Mouse (Mus musculus): ENCODE measurements at regions not wholly inside any gene's neighbourhood (a gene's known extent, or its start where the extent isn't known, plus 50 kb on each side); places are given as distances from the start of the nearest gene placed in this dataset.

DNA sequence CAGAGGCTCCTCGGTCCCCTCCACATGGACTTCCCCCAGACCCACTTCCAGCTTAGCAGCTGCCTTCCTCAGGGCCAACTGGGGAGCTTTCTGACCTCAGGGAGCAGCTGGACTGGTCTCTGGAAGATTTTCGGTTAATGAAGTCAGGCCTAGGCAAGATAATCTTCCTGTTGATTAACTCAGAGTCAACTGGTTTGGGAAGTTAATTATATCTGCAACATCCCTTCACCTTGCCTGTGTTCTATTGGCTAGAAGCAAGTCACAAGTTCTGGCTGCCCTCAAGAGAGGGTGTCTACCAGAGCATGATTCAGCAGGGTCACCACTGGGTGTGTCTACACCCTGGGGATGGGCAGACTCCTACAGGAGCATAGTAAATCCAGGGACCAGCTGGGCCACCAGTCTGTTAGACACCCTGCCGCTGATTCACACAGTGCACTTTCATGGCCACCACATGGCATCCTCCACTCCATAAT is 53.9 kb upstream of the Maml3 start:
- DNase-seq, result peak in 1 of 2 experiments; percentile 22

- DNase-seq, result no peak
These were observed 56.8 kb upstream of the Maml3 start for GRCm38 (mm10) chr3:52161688-52162087.

- no peak for DNase-seq
These were observed 59.1 kb upstream of the Maml3 start for GRCm38 (mm10) chr3:52163990-52164389.

DNA sequence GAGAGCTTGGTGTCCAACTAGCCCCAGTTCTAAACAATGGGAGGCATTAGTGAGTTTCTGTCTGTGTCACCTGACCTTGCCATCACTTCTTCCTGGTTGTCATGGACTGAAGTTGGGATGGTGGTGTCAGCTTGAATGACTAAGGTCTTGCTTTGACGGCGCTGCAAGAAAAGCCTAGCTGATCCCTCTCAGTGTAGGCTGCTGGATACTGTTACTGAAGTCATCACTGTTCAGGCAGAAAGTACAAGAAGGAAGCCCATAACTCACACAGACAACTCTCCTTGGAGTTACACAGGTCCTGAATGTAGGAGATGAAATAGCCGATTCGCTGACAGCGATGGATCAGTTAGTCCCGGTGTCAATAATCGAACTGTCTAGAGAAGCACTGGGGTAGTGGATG is 62.5 kb upstream of the Maml3 start:
- no peak for DNase-seq

- no peak for DNase-seq
These were observed 66.0 kb upstream of the Maml3 start for GRCm38 (mm10) chr3:52170847-52171246.

DNA sequence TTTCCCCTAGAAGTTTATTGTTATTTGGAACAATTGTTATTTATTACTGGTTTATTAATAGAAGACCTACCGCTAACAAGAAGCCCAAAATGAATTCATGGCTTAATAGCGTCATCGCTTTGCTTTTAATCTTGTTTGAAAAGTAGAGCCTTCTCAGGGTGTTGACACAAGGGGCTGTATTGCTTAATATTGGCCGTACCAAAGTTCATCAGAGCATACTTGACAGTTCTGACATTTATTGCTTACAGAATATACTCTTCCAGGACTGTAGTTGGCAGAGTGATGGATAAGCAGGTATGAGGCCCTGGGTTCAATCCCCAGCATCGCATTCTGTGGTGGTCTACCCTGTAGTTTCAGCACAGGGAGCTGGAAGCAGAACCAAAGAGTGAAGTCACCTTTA is 66.4 kb upstream of the Maml3 start:
- no peak for DNase-seq

DNA sequence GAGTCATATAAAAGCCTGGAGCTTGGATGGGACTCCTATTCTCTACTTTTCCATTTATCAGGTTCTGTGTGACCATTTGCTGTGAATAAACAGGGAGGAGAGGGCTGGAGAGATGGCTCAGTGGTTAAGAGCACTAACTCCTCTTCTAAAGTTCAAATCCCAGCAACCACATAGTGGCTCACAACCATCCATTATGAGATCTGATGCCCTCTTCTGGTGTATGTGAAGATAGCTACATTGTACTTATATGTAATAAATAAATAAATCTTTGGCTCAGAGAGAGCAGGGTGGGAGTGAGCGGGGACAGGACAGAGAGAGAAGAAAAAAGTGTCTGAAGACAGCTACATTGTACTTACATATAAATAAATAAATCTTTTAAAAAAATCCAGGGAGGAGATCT is 68.6 kb upstream of the Maml3 start:
- DNase-seq, result no peak

GRCm38 (mm10) chr3:52176108-52176507 is 71.2 kb upstream of the Maml3 start:
- no peak for DNase-seq

- no peak for DNase-seq
These were observed 74.0 kb upstream of the Maml3 start for GRCm38 (mm10) chr3:52178851-52179250.

GRCm38 (mm10) chr3:52179686-52180085 is 74.8 kb upstream of the Maml3 start:
- peak; percentile 85 to 92 for DNase-seq

DNA sequence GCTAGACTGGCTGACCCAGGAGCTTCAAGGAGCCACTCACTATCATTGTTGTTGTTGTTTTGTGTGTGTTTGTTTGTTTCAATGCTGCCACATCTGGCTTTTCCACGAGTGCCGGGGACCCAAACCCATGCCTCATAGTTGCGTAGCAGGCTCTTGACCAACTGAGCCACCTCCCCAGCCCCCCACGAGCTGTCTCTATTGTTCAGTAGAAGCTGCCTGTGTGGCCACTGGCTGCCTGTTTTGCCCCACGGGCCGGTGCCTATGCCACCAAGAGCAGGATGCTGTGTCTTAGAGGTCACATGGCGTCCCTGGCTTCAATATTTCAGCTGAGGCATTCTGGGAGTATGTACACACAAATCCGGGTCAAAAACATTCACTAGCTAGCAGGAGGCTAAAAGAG is 75.4 kb upstream of the Maml3 start:
- DNase-seq, result peak; percentile 64 to 66

- DNase-seq, result peak; percentile 94 to 95
These were observed 75.9 kb upstream of the Maml3 start for GRCm38 (mm10) chr3:52180785-52181184.

- peak in 1 of 2 experiments; percentile 34 for DNase-seq
These were observed 76.6 kb upstream of the Maml3 start for GRCm38 (mm10) chr3:52181326-52182101.

DNA sequence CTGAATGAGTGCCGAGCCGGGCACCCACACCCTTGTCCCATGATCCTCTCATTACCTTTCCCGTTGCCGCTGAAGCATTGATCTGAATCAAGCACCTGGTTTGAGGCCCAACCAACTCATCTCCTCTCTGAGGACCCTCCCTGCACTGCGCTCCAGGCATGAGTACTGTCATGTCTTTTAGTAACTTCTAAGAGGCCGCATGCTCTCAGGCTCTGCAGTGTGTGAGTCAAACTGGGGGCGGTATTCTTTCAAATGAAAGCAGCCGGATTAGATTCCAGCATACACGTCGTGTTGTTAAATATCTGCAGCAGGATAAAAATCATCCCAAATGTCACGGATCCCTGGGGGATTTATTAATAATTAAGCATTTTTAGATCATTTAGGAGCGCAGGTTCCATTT is 79.4 kb upstream of the Maml3 start:
- no peak for DNase-seq

DNA sequence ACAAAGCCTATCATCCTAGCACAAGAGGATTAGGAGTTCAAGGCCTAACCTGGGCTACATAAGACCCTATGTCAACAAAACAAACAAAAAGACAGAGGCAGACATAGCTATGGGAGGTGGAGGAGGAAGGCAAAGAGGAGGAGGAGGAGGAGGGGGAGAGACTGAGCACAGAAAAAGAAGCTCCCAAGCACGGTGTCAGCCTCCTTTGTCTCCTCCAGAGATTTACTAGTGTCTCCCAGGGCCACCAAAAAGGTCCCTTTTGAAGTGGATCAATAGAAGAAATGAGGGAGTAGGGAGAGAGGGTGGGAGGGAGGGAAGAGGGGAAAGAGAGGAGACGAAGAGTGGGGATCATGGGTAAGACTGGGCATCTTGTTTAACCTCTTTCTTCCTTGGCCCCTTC is 80.5 kb upstream of the Maml3 start:
- no peak for DNase-seq

GRCm38 (mm10) chr3:52187401-52187801 is 80.7 kb upstream of the Foxo1 start:
- no peak for DNase-seq

GRCm38 (mm10) chr3:52188303-52188702 is 79.8 kb upstream of the Foxo1 start:
- no peak for DNase-seq

DNA sequence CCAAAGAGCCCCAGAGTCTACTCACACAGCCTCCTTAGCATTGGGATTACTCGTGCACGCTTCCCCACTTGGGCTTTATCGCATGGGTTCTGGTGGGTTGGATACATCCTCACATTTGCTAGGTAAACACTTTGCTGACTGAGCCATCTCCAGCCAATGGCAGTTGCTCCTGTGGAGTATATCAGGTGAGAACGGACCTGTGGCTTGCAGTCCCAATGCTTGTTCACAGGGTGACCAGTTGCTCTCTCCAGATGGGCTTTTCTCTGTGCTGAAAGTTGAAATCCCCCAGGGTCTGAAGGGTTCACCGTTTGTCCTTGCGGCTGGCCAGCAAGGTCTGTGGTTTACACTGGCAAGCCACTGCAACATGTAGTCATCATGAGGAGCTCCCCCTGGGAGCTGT is 79.1 kb upstream of the Foxo1 start:
- DNase-seq, result no peak

DNA sequence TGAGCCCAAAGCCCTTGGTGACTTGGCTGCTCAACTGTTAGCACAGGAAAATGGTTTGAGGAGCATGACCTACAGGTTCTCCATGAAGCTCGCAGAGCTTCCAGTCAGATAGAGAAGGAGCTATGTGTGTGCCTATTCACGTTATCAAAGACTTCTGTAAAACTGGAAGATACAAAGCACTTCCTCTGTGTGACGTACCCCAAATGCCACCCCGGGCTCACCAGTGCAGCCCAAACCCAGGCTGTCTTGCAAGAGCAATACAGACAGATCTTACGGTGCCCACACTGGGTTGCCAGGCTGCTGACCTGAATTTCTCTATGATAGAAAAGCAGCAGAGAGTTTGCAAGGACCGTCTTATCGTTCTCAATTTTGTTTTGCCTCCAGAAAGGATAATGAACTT is 78.1 kb upstream of the Foxo1 start:
- DNase-seq, result no peak

GRCm38 (mm10) chr3:52193026-52193425 is 75.1 kb upstream of the Foxo1 start:
- no peak for DNase-seq

- DNase-seq, result no peak
These were observed 73.9 kb upstream of the Foxo1 start for GRCm38 (mm10) chr3:52194216-52194615.

GRCm38 (mm10) chr3:52195486-52195885 is 72.7 kb upstream of the Foxo1 start:
- no peak for DNase-seq

DNA sequence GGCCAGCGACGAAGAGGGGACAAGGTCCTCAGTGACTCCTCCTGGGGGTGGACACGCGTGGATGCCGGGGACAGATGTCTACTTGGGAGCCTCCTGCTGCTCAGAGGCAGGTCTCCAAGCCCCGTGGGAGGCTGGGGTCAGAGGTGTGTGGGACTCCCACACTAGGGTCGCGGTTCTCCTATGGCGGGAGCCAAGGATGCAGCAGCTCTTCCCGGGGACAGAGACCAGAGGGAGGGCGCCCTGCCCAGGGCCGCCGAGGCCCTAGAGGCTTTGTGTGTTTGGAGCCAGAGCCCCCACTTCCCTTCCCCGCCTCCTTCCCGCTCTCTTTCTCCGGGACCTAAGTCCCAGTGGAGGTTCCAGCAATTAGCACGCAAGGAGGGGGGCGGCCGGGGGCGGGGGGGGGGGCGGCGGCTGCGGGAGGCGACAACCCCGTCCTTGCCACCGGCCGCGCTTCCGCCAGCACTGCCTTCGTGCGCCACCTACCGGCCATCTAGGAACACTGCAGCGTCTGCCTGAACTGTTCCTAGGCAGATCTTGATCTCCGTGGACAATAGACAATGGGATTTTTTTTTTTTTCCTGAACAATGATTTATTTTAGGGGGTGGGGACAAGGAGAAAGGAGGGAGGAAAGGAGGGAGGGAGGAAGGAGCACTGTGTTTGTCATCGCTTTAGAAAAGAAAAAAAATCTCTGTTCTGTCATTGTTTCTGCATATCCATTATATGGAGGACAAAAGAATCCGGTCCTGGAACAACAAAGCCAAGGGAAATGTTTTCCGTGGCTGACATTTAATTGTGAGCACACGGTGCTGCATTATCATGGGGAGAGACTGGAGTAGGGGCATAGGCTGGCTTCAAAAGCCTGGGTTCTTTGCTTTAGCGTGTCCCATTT is 71.8 kb upstream of the Foxo1 start:
- DNase-seq, result peak; percentile 92 to 93

- DNase-seq, result no peak
These were observed 71.2 kb upstream of the Foxo1 start for GRCm38 (mm10) chr3:52196936-52197246.

Data from cerebellum, postnatal 10 days (tissue).